Mouse (Mus musculus) brain, embryonic 14.5 days (tissue): ENCODE measurements at regions not wholly inside any gene's neighbourhood (a gene's known extent, or its start where the extent isn't known, plus 50 kb on each side); places are given as distances from the start of the nearest gene placed in this dataset.

ENCODE experiments used
- DNase-seq: peaks from one replicate; pipeline ENCODE4 v3.0.0-alpha.2; 2011; ENCODE audit warnings: low read depth
- CTCF ChIP-seq: fragments of 200-500 bp; IDR thresholded peaks from 2 replicates; pipeline ENCODE4 v1.5.1; 2012; ENCODE audit warnings: inconsistent platforms, mild to moderate bottlenecking, moderate library complexity, borderline replicate concordance; ENCODE audit not compliant: insufficient read depth, insufficient read length; ENCODE audit errors: extremely low read depth
- POLR2A ChIP-seq: fragments of 200-500 bp; IDR thresholded peaks from 2 replicates; pipeline ENCODE4 v1.6.1; 2012; ENCODE audit warnings: mild to moderate bottlenecking, inconsistent platforms, borderline replicate concordance; ENCODE audit not compliant: poor library complexity, insufficient read depth, insufficient read length, severe bottlenecking; ENCODE audit errors: extremely low read depth

- peak; percentile 81 for DNase-seq
- TF ChIP-seq POLR2A (no peak), CTCF (peak; percentile 57; the same call in 1 of the 2 replicates)
Measured at GRCm38 (mm10) chr15:71195011-71195739, 2639.2 kb upstream of the Gm6569 start.

- DNase-seq: peak; percentile 94
- TF ChIP-seq POLR2A: no peak
- TF ChIP-seq CTCF: peak; percentile 93
Measured at GRCm38 (mm10) chr15:71240647-71241351, 2593.6 kb upstream of the Gm6569 start.

GRCm38 (mm10) chr15:71243539-71243938 is 2590.8 kb upstream of the Gm6569 start:
- TF ChIP-seq POLR2A (no peak), CTCF (no peak)
- DNase-seq: peak; percentile 49

GRCm38 (mm10) chr15:71275876-71276565 is 2558.3 kb upstream of the Gm6569 start:
- DNase-seq: peak; percentile 82
- TF ChIP-seq CTCF (no peak), POLR2A (no peak)

GRCm38 (mm10) chr15:71276566-71276912 is 2557.8 kb upstream of the Gm6569 start:
- TF ChIP-seq POLR2A: no peak
- no peak for DNase-seq

- no peak for DNase-seq
- TF ChIP-seq POLR2A (no peak), CTCF (no peak)
Measured at GRCm38 (mm10) chr15:71277388-71277787, 2557.0 kb upstream of the Gm6569 start.

- no peak for TF ChIP-seq CTCF
- DNase-seq: peak; percentile 8
Measured at GRCm38 (mm10) chr15:71283775-71284174, 2550.6 kb upstream of the Gm6569 start.

- TF ChIP-seq CTCF (no peak), POLR2A (no peak)
Measured at GRCm38 (mm10) chr15:71302541-71302940, 2531.8 kb upstream of the Gm6569 start.

GRCm38 (mm10) chr15:71310230-71310629 is 2524.1 kb upstream of the Gm6569 start:
- TF ChIP-seq CTCF (no peak), POLR2A (no peak)
- no peak for DNase-seq

More at GRCm38 (mm10) chr15:71302541-71302940, 2531.8 kb upstream of the Gm6569 start:
- no peak for DNase-seq

GRCm38 (mm10) chr15:71326596-71326995 is 2507.8 kb upstream of the Gm6569 start:
- DNase-seq: peak; percentile 2
- TF ChIP-seq POLR2A: no peak

GRCm38 (mm10) chr15:71358189-71358790 is 2476.1 kb upstream of the Gm6569 start:
- DNase-seq: peak; percentile 78
- TF ChIP-seq POLR2A: no peak
